Mouse (Mus musculus): ENCODE data around the gene Cdhr2. TPM values are rescaled to one million over a fixed set of nuclear protein-coding genes. Genes with fewer than 3 reads are reported as not detected.

Cdhr2 gene
- polyA plus RNA-seq, 1 experiment: not detected

- Histone ChIP-seq H3K36me3 (replicated peaks; ENCODE audit: low read length) (no peaks in the 10 kb centered on the region), H3K4me1 (peaks cover 11% of the 10 kb centered on the region), H3K4me3 (replicated peaks) (peak overlapping the region; percentile 80), H3K9me3 (peaks cover 22% of the 10 kb centered on the region), H3K27me3 (replicated peaks) (peaks cover 88% of the 10 kb centered on the region)
- TF ChIP-seq FLI1 (IDR thresholded peaks at IDR 0.05; ENCODE audit: low read length) (no peak), GATA1 (IDR thresholded peaks at IDR 0.05; ENCODE audit: borderline replicate concordance, low read length) (no peak)
Measured at GRCm38 (mm10) chr13:54749061-54749863, 48.0 kb downstream of the Cdhr2 start.

- Histone ChIP-seq H3K27me3 (replicated peaks) (peaks cover 86% of the 10 kb centered on the region), H3K9me3 (peaks cover 22% of the 10 kb centered on the region), H3K4me3 (replicated peaks) (peak within 1 kb of the TSS; percentile 80), H3K4me1 (peaks cover 8% of the 10 kb centered on the region), H3K36me3 (replicated peaks; ENCODE audit: low read length) (no peaks in the 10 kb centered on the region)
- TF ChIP-seq FLI1 (IDR thresholded peaks at IDR 0.05; ENCODE audit: low read length) (no peak), GATA1 (IDR thresholded peaks at IDR 0.05; ENCODE audit: borderline replicate concordance, low read length) (no peak)
Measured at GRCm38 (mm10) chr13:54749864-54750411, 48.7 kb downstream of the Cdhr2 start, which contains the start of gene Gprin1. Gene Gprin1 (minus strand): TSS chr13:54749874.

- no peak overlapping the region for H3K4me3 ChIP-seq (replicated peaks)
- H3K9me3 ChIP-seq: peaks cover 22% of the 10 kb centered on the region
- TF ChIP-seq GATA1 (IDR thresholded peaks at IDR 0.05; ENCODE audit: borderline replicate concordance, low read length) (no peak), FLI1 (IDR thresholded peaks at IDR 0.05; ENCODE audit: low read length) (no peak)
- peaks cover 85% of the 10 kb centered on the region for H3K27me3 ChIP-seq (replicated peaks)
- H3K36me3 ChIP-seq (replicated peaks; ENCODE audit: low read length): no peaks in the 10 kb centered on the region
- peaks cover 8% of the 10 kb centered on the region for H3K4me1 ChIP-seq
Measured at GRCm38 (mm10) chr13:54750699-54751098, 49.4 kb downstream of the Cdhr2 start.

- Histone ChIP-seq H3K27me3 (replicated peaks) (peaks cover 87% of the 10 kb centered on the region), H3K4me1 (peaks cover 8% of the 10 kb centered on the region), H3K4me3 (replicated peaks) (no peak overlapping the region), H3K9me3 (peaks cover 22% of the 10 kb centered on the region), H3K36me3 (replicated peaks; ENCODE audit: low read length) (no peaks in the 10 kb centered on the region)
- TF ChIP-seq FLI1 (IDR thresholded peaks at IDR 0.05; ENCODE audit: low read length) (no peak), GATA1 (IDR thresholded peaks at IDR 0.05; ENCODE audit: borderline replicate concordance, low read length) (no peak)
Measured at GRCm38 (mm10) chr13:54752656-54753055, 51.4 kb downstream of the Cdhr2 start.

DNA sequence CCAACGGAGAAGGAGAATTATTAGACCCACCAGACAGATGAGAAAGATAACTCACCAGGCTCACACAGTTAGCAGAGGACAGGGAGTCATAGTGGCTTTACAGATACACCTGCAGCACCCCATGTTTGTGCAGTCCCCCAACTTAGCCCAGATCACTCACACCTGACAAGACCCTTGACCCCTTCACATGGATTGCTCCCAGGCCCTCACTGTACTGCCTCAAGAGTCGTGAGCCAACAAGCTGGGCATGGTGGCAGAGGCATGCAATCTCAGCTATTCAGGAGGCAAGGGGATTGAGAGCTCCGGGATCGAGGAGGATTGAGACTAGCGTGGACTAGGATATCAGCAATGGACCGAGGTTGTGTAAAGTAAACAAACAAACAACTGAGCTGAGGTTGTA lies 52.5 kb downstream of the Cdhr2 start:
- H3K27me3 ChIP-seq (replicated peaks): peaks cover 87% of the 10 kb centered on the region

GRCm38 (mm10) chr13:54754169-54755080 lies 53.2 kb downstream of the Cdhr2 start:
- TF ChIP-seq FLI1 (IDR thresholded peaks at IDR 0.05; ENCODE audit: low read length) (no peak), GATA1 (IDR thresholded peaks at IDR 0.05; ENCODE audit: borderline replicate concordance, low read length) (no peak)
- H3K27me3 ChIP-seq (replicated peaks): peaks cover 87% of the 10 kb centered on the region

More for the DNA sequence above, 52.5 kb downstream of the Cdhr2 start:
- no peaks in the 10 kb centered on the region for H3K36me3 ChIP-seq (replicated peaks; ENCODE audit: low read length)
- H3K4me3 ChIP-seq (replicated peaks): no peak overlapping the region
- peaks cover 18% of the 10 kb centered on the region for H3K4me1 ChIP-seq
- H3K9me3 ChIP-seq: peaks cover 22% of the 10 kb centered on the region
- no peak for TF ChIP-seq GATA1 (IDR thresholded peaks at IDR 0.05; ENCODE audit: borderline replicate concordance, low read length)
- TF ChIP-seq FLI1 (IDR thresholded peaks at IDR 0.05; ENCODE audit: low read length): no peak

DNA sequence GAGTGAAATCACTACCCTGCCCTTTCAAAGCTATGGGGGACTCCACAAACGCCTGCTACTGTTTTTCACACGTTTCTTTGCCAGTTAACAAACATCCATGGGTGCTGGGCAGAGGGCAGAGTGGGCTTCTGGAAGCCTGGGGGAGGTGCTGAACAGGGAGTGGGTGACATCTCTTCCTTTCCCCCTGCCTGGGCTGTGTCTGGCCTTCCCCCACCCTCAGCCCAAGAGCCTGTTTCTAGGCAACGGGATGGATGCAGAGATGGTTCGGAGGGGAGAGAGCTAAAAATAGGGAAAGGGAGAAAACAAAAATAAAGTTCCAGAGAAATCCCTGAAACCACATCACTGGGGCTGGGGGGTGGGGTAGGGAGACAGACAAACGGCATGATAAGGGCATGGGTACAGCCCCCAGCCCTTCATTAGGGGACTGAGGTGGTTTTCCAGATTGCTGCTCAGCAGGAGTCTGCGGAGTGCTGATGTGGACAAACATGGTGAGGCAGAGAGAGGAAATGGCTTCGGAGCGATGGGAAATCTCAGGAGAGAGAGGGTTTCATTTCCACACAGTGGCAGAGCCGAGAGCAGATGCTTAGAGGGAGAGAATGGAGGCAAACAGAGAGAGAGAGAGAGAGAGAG lies 54.1 kb downstream of the Cdhr2 start:
- H3K27me3 ChIP-seq (replicated peaks): peaks cover 87% of the 10 kb centered on the region
- no peaks in the 10 kb centered on the region for H3K36me3 ChIP-seq (replicated peaks; ENCODE audit: low read length)
- peaks cover 11% of the 10 kb centered on the region for H3K4me1 ChIP-seq
- H3K9me3 ChIP-seq: peaks cover 16% of the 10 kb centered on the region
- no peak overlapping the region for H3K4me3 ChIP-seq (replicated peaks)
- TF ChIP-seq FLI1 (IDR thresholded peaks at IDR 0.05; ENCODE audit: low read length) (no peak), GATA1 (IDR thresholded peaks at IDR 0.05; ENCODE audit: borderline replicate concordance, low read length) (no peak)

More at GRCm38 (mm10) chr13:54754169-54755080, 53.2 kb downstream of the Cdhr2 start:
- Histone ChIP-seq H3K4me1 (peaks cover 18% of the 10 kb centered on the region), H3K9me3 (peaks cover 22% of the 10 kb centered on the region), H3K4me3 (replicated peaks) (no peak overlapping the region), H3K36me3 (replicated peaks; ENCODE audit: low read length) (no peaks in the 10 kb centered on the region)

DNA sequence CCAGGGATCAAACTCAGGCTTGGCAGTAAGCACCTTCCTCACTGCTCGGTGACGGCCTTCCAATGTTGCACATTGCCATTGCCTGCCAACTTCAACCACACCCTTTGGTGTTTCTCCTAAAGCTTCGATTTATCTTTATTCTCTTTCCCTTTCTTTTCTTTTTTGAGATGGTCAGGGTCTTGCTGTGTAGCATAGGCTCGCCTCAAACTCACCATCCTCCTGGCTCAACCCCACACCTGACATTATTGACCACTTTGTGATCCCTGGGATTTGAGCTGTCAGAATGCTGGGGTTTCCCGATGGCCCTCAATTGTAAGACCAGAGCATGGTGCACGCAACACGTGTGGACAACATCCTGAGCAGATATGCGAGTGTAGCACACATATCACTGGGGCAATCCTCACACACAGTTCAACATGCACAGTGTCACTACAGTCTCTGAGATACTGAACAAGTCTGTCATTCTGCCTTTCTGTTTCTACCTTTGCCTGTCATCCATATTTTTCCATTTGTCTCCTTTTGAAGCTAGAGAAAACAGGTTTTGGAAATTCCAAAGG lies 55.0 kb downstream of the Cdhr2 start:
- Histone ChIP-seq H3K36me3 (replicated peaks; ENCODE audit: low read length) (no peaks in the 10 kb centered on the region), H3K4me1 (peaks cover 11% of the 10 kb centered on the region), H3K9me3 (peaks cover 8% of the 10 kb centered on the region; the same call in 1 of the 2 replicates), H3K4me3 (replicated peaks) (no peak overlapping the region), H3K27me3 (replicated peaks) (peaks cover 86% of the 10 kb centered on the region)
- TF ChIP-seq FLI1 (IDR thresholded peaks at IDR 0.05; ENCODE audit: low read length): no peak
- TF ChIP-seq GATA1 (IDR thresholded peaks at IDR 0.05; ENCODE audit: borderline replicate concordance, low read length): no peak
